Mouse (Mus musculus): Measurements from ENCODE around the gene Gm15293. TPM values are rescaled to one million over a fixed set of nuclear protein-coding genes. Genes with fewer than 3 reads are reported as not detected.
"Not testable (repeated sequence)": the region's sequence is repeated elsewhere in the genome, so short reads cannot be mapped to it uniquely, and the experiment has no call there.

Gm15293 gene
- total RNA-seq (2018; cell fraction: chromatin; rRNA removed) = not detected
- not detected for total RNA-seq (2018; cell fraction: cytosol; rRNA removed)
- not detected for total RNA-seq (2018; cell fraction: nucleus; rRNA removed)
- not detected in 3 replicates for polyA plus RNA-seq (2018)

DNA sequence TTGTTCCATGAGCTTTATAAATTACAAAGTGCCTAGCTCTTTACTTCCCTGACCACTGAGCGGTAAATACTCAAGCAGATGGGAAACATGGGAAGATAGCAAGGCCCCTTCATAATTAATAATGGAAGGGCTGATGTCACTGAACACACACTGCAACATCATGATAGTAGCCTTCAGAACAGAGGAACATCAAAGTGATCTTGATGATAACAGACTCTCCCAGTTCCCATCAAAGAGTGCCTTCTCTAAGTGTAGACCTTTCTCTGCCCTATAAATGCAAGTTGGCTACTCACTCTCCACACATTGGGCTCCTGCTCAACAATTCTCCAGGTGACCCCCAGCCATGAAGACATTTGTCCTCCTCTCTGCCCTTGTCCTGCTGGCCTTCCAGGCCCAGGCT lies at the start of gene Gm15293:
TSS of gene Gm15293 (plus strand) at position 301 of the 400 bp plus-strand sequence.
- H3K27ac ChIP-seq; H3K36me3 ChIP-seq (ENCODE audit: inconsistent target); H3K79me2 ChIP-seq (ENCODE audit: inconsistent target); H3K4me3 ChIP-seq (ENCODE audit: inconsistent target): not testable (repeated sequence)
- no CpG with 5 or more reads among the region's 1 CpGs for WGBS (ENCODE audit: missing documents)

- H3K27ac ChIP-seq; H3K36me3 ChIP-seq (ENCODE audit: inconsistent target); H3K79me2 ChIP-seq (ENCODE audit: inconsistent target); H3K4me3 ChIP-seq (ENCODE audit: inconsistent target): not testable (repeated sequence)
- WGBS (ENCODE audit: missing documents) = no CpG with 5 or more reads among the region's 1 CpGs
These were observed 39.4 kb upstream of the Gm15293 start, which contains the start of gene Defa22 for GRCm38 (mm10) chr8:21161977-21162376. Defa22 (plus strand) TSS chr8:21162277.

GRCm38 (mm10) chr8:21191314-21191713 lies 10.0 kb upstream of the Gm15293 start, which contains the start of gene Defa31:
Defa31 (plus strand) TSS chr8:21191614.
- not testable (repeated sequence) for H3K79me2 ChIP-seq (ENCODE audit: inconsistent target); H3K4me3 ChIP-seq (ENCODE audit: inconsistent target); H3K36me3 ChIP-seq (ENCODE audit: inconsistent target); H3K27ac ChIP-seq
- no CpG with 5 or more reads among the region's 1 CpGs for WGBS (ENCODE audit: missing documents)

Other genes starting within 250 kb of the Gm15293 start
- gene Defa21, start 176.0 kb upstream of the Gm15293 start, polyA plus RNA-seq (2018) = not detected in 3 replicates
- gene Defa23, start 146.5 kb upstream of the Gm15293 start, polyA plus RNA-seq (2018) = not detected in 3 replicates
- not detected in 3 replicates for gene Defa35, start 136.5 kb upstream of the Gm15293 start, polyA plus RNA-seq (2018)
- not detected in 3 replicates for gene Defa25, start 117.1 kb upstream of the Gm15293 start, polyA plus RNA-seq (2018)
- not detected in 3 replicates for gene Gm14851, start 105.5 kb upstream of the Gm15293 start, polyA plus RNA-seq (2018)
- gene Defa30, start 66.9 kb upstream of the Gm15293 start, polyA plus RNA-seq (2018) = not detected in 3 replicates
- not detected in 3 replicates for gene Defa22, start 39.3 kb upstream of the Gm15293 start, polyA plus RNA-seq (2018)
- gene Defa31, start 9.9 kb upstream of the Gm15293 start, polyA plus RNA-seq (2018) = not detected in 3 replicates
- not detected in 3 replicates for gene Gm15292, start 48.2 kb downstream of the Gm15293 start, polyA plus RNA-seq (2018)
- not detected in 3 replicates for gene Defa27, start 114.0 kb downstream of the Gm15293 start, polyA plus RNA-seq (2018)
- gene Defa29, start 125.5 kb downstream of the Gm15293 start, polyA plus RNA-seq (2018) = not detected in 3 replicates
- gene Defa2, start 177.0 kb downstream of the Gm15293 start, polyA plus RNA-seq (2018) = not detected in 3 replicates
- gene Defa33, start 190.2 kb downstream of the Gm15293 start, polyA plus RNA-seq (2018) = not detected in 3 replicates
- gene Defa36, start 225.8 kb downstream of the Gm15293 start, polyA plus RNA-seq (2018) = not detected in 3 replicates